Mouse (Mus musculus) midbrain, embryonic 15.5 days (tissue): ENCODE data around the gene Grpr. TPM values are rescaled to one million over a fixed set of nuclear protein-coding genes. Genes with fewer than 3 reads are reported as not detected.

Experiments
- ATAC-seq: fragments of 200-750 bp; cut with Nextera tagmentation; replicated peaks from 2 replicates; pipeline ENCODE4 v1.8.0; 2017; ENCODE audit warnings: moderate TSS enrichment
- H3K27ac ChIP-seq: fragments of 300-500 bp; sonication (generic); 2 replicates; pipeline ENCODE4 v1.5.1; 2015; ENCODE audit warnings: mild to moderate bottlenecking, inconsistent platforms
- H3K27me3 ChIP-seq: fragments of 300-500 bp; sonication (generic); replicated peaks from 2 replicates; pipeline ENCODE4 v1.6.1; 2015; ENCODE audit warnings: inconsistent platforms
- H3K36me3 ChIP-seq: fragments of 300-500 bp; sonication (generic); replicated peaks from 2 replicates; pipeline ENCODE4 v1.6.1; 2015; ENCODE audit warnings: inconsistent platforms
- H3K4me1 ChIP-seq: fragments of 300-500 bp; sonication (generic); 2 replicates; pipeline ENCODE4 v1.6.1; 2015; ENCODE audit warnings: inconsistent platforms
- H3K4me2 ChIP-seq: fragments of 300-500 bp; sonication (generic); 2 replicates; pipeline ENCODE4 v1.6.1; 2015; ENCODE audit warnings: inconsistent platforms, mild to moderate bottlenecking, moderate library complexity
- H3K4me3 ChIP-seq: fragments of 300-500 bp; sonication (generic); 2 replicates; pipeline ENCODE4 v1.5.1; 2015; ENCODE audit warnings: mild to moderate bottlenecking, inconsistent platforms
- H3K9ac ChIP-seq: fragments of 300-500 bp; sonication (generic); 2 replicates; pipeline ENCODE4 v1.6.1; 2015; ENCODE audit warnings: mild to moderate bottlenecking, inconsistent platforms
- H3K9me3 ChIP-seq: fragments of 300-500 bp; sonication (generic); 2 replicates; pipeline ENCODE4 v1.6.1; 2016; ENCODE audit warnings: inconsistent platforms
- WGBS: fragments of 180-500 bp; shearing (Covaris S2); methylation state at CpG from one replicate; pipeline ENCODE4 v1.1.7; 2015; ENCODE audit warnings: mixed read lengths; 5-methylcytosine and 5-hydroxymethylcytosine counted together
- polyA plus RNA-seq: library from polyadenylated mRNA; unstranded; fragments of >200 nt; fragmentation: Nextera tagmentation; extraction: Ambion mirVana; gene quantifications from 2 replicates; pipeline ENCODE4 v1.2.1, GENCODE M21; 2015

The Grpr gene
- polyA plus RNA-seq: 0.43 and 0.54 TPM in 2 replicates

DNA sequence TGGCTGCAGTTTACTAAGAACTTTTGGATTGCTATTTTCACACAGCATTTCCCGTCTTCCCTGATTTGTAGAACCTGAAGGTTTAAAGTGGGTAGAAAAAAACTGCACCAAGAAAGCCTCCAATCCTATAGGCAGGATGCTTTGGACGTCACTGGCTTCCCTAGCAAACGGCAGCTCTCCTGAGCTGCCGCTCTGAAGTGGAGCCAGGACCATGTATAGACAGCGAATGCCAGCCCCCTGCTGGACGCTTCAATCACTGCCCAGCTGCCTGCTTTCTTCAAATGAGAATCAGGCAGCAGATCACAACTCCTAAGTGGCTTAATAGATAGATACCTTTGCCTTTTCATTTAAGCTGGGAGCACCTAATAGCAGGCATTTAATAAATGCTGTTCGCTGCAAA is at the start of gene Grpr:
Gene Grpr, minus strand, starts transcription at position 12 of the 400 bp plus-strand sequence.
- Histone ChIP-seq H3K27ac (no peak within 1 kb of the TSS), H3K4me1 (no peaks in the 10 kb centered on the region), H3K36me3 (no peaks in the 10 kb centered on the region), H3K27me3 (peaks cover 6% of the 10 kb centered on the region; the same call in 1 of the 2 replicates), H3K9me3 (no peaks in the 10 kb centered on the region), H3K9ac (no peak within 1 kb of the TSS), H3K4me3 (no peak within 1 kb of the TSS), H3K4me2 (no peak within 1 kb of the TSS)
- ATAC-seq: peak; percentile 96
- 17% methylated on average over 7 of the region's 7 CpGs for WGBS

DNA sequence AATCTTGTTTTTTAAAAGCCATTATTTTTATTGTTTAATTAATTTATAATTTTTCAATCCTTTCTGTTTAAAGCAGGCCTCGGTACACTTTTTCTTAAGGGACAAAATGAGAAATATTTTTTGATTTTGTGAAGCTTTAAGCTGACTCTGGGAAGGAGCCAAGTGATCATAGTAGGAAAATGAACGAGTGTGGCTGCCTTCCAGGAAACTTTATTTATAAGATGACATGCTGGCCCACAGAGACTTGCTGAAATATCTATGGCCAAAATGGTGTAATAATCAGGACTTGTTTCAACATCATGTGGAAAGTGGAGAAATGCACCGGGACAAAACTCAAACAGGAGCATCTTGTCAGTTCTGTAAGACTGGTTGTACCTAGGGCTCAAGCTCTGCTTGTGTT is 11.0 kb upstream of the Grpr start:
- Histone ChIP-seq H3K36me3 (no peaks in the 10 kb centered on the region), H3K9ac (no peak overlapping the region), H3K27me3 (peaks cover 5% of the 10 kb centered on the region; the same call in 1 of the 2 replicates), H3K4me2 (no peak overlapping the region), H3K4me3 (no peak overlapping the region), H3K9me3 (no peaks in the 10 kb centered on the region), H3K27ac (no peak overlapping the region), H3K4me1 (no peaks in the 10 kb centered on the region)
- no peak for ATAC-seq
- 84% methylated on average over 3 of the region's 3 CpGs for WGBS

- Histone ChIP-seq H3K27ac (no peak overlapping the region), H3K4me1 (no peaks in the 10 kb centered on the region), H3K4me3 (no peak overlapping the region), H3K4me2 (no peak overlapping the region), H3K27me3 (peaks cover 6% of the 10 kb centered on the region; the same call in 1 of the 2 replicates), H3K36me3 (no peaks in the 10 kb centered on the region), H3K9ac (no peak overlapping the region), H3K9me3 (no peaks in the 10 kb centered on the region)
- WGBS: 79% methylated on average over 5 of the region's 5 CpGs
- no peak for ATAC-seq
Observed at GRCm38 (mm10) chrX:163547042-163547441, 2.4 kb downstream of the Grpr start.

DNA sequence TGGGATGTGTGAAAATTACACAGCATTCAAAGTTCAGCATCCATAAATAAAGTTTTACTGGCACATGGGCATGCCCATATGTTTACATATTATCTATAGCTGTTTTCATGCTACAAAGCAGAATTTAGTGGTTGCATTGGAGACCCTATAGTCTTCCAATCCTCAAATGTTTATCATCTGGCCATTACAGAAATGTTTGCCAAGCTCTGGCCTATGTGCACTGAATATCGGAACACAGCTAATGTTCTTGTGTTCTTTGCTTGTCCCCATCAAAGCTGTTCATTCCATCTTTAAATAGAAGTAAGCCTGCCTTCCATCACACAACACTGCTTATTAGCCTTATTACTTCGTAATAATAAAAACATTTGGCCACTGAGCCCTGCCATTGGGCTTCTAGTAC is 16.6 kb downstream of the Grpr start:
- H3K36me3 ChIP-seq: no peaks in the 10 kb centered on the region
- no peak overlapping the region for H3K9ac ChIP-seq
- no peak for ATAC-seq
- peaks cover 6% of the 10 kb centered on the region for H3K27me3 ChIP-seq
- no peak overlapping the region for H3K4me2 ChIP-seq
- WGBS: 68% methylated on average over 2 of the region's 2 CpGs
- no peak overlapping the region for H3K4me3 ChIP-seq
- no peaks in the 10 kb centered on the region for H3K9me3 ChIP-seq
- no peaks in the 10 kb centered on the region for H3K4me1 ChIP-seq
- H3K27ac ChIP-seq: no peak overlapping the region

- no peak overlapping the region for H3K9ac ChIP-seq
- ATAC-seq: no peak
- H3K27ac ChIP-seq: no peak overlapping the region
- peaks cover 8% of the 10 kb centered on the region; the same call in 1 of the 2 replicates for H3K27me3 ChIP-seq
- no peaks in the 10 kb centered on the region for H3K9me3 ChIP-seq
- no peak overlapping the region for H3K4me3 ChIP-seq
- WGBS: 83% methylated on average over 4 of the region's 4 CpGs
- H3K36me3 ChIP-seq: no peaks in the 10 kb centered on the region
- H3K4me1 ChIP-seq: no peaks in the 10 kb centered on the region
- no peak overlapping the region for H3K4me2 ChIP-seq
Observed at GRCm38 (mm10) chrX:163518963-163519541, 30.4 kb downstream of the Grpr start.

DNA sequence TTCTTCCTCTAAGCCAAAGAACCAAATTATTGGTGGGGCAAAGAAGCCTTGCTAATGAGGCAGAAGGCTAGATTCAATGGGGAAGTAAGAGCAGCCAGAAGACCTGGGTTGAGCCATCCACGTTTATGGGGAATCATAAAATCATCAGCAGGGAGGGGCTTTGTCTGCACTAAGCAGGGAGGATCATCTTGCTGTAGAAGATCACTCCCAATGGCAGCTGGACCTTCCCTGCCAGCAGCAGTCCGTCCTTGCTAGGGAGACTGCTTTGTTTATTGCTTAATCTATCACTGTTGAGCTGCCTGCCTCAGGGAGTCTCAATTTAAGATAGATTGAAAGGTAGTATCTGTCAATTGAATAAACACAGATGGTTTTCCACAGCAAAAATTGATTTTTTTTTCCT is 37.7 kb downstream of the Grpr start:
- 53% methylated on average over 2 of the region's 2 CpGs for WGBS
- no peak for ATAC-seq

DNA sequence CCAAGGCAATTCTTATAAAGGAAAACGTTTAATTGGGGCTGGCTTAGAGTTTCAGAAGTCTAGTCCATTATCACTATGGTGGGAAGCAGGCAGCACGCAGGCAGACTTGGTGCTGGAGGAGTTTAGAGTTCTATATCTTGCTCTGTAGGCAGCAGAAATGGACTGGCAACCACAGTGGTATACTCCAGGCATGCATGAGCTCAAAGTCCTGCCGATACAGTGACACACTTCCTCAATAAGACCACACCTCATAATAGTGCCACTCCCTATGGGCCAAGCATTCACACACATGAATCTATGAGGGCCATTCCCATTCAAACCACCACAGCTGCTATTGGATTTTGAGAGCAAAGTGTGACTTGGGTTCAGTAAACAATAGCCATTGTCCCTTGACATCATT is 47.4 kb downstream of the Grpr start:
- Histone ChIP-seq H3K27me3 (no peaks in the 10 kb centered on the region), H3K9ac (no peak overlapping the region), H3K36me3 (no peaks in the 10 kb centered on the region), H3K4me3 (no peak overlapping the region), H3K4me1 (no peaks in the 10 kb centered on the region), H3K4me2 (no peak overlapping the region), H3K27ac (no peak overlapping the region), H3K9me3 (no peaks in the 10 kb centered on the region)
- 80% methylated on average over 3 of the region's 3 CpGs for WGBS
- no peak for ATAC-seq

More for the DNA sequence above, 37.7 kb downstream of the Grpr start:
- no peaks in the 10 kb centered on the region for H3K9me3 ChIP-seq
- H3K4me3 ChIP-seq: no peak overlapping the region
- no peaks in the 10 kb centered on the region for H3K36me3 ChIP-seq
- H3K27me3 ChIP-seq: peaks cover 10% of the 10 kb centered on the region
- no peaks in the 10 kb centered on the region for H3K4me1 ChIP-seq
- no peak overlapping the region for H3K4me2 ChIP-seq
- no peak overlapping the region for H3K27ac ChIP-seq
- H3K9ac ChIP-seq: no peak overlapping the region

Other genes with a start within 250 kb of the Grpr start
- 4.1 and 5.1 TPM in 2 replicates for gene Rnf138rt1, start 211.7 kb upstream of the Grpr start, polyA plus RNA-seq